Mouse (Mus musculus) adrenal gland, postnatal 36 days (tissue): ENCODE results near the gene Csmd2. TPM values are rescaled to one million over a fixed set of nuclear protein-coding genes. Genes with fewer than 3 reads are reported as not detected.

Experiments used
- total RNA-seq, 2 experiments: library from RNA; stranded (reverse); gene quantifications; 2 replicates each; pipeline ENCODE4 v1.2.3; 2021

The Csmd2 gene
- total RNA-seq, 2 experiments from 2014 or later, result 0.70 to 1.3 TPM

Other genes starting within 250 kb of the Csmd2 start
- gene CK137956, start 16.9 kb upstream of the Csmd2 start, total RNA-seq, result not detected